Mouse (Mus musculus): ENCODE data around the gene Sergef. TPM values are rescaled to one million over a fixed set of nuclear protein-coding genes. Genes with fewer than 3 reads are reported as not detected.

Gene Sergef
- total and polyA plus RNA-seq, 2 experiments from 2014 or later = 41.8 to 48.0 TPM

- ATAC-seq (no peak), DNase-seq (ENCODE audit: low spot score) (no peak)
- WGBS = 57% methylated on average over 3 of the region's 3 CpGs
- Histone ChIP-seq H3K4me2 (ENCODE audit: low read depth, low read length) (peak overlapping the region; percentile 74), H3K36me3 (ENCODE audit: insufficient read depth, low read length) (no peaks in the 10 kb centered on the region), H3K9ac (replicated peaks; ENCODE audit: low read length) (no peak overlapping the region), H3K27ac (no peak overlapping the region), H3K4me3 (ENCODE audit: low read length) (peak overlapping the region; percentile 2; the same call in 1 of the 2 replicates), H3K27me3 (ENCODE audit: insufficient read depth, low read length) (no peaks in the 10 kb centered on the region), H3K4me1 (ENCODE audit: insufficient read depth, low read length) (peaks cover 34% of the 10 kb centered on the region; the same call in 1 of the 2 replicates), H3K9me3 (ENCODE audit: low read length) (no peaks in the 10 kb centered on the region)
- TF ChIP-seq CTCF (IDR thresholded peaks at IDR 0.05; ENCODE audit: low read depth) = no peak
Measured at GRCm38 (mm10) chr7:46401371-46402180, 238.0 kb downstream of the Sergef start.

GRCm38 (mm10) chr7:46400346-46400745 is 239.3 kb downstream of the Sergef start:
- peaks cover 34% of the 10 kb centered on the region; the same call in 1 of the 2 replicates for H3K4me1 ChIP-seq (ENCODE audit: insufficient read depth, low read length)
- H3K9me3 ChIP-seq (ENCODE audit: low read length) = no peaks in the 10 kb centered on the region
- no peaks in the 10 kb centered on the region for H3K36me3 ChIP-seq (ENCODE audit: insufficient read depth, low read length)
- peak overlapping the region; percentile 74 for H3K4me2 ChIP-seq (ENCODE audit: low read depth, low read length)
- WGBS = 33% methylated on average over 8 of the region's 8 CpGs
- no peak for TF ChIP-seq CTCF (IDR thresholded peaks at IDR 0.05; ENCODE audit: low read depth)
- H3K27ac ChIP-seq = no peak overlapping the region
- H3K27me3 ChIP-seq (ENCODE audit: insufficient read depth, low read length) = no peaks in the 10 kb centered on the region
- H3K9ac ChIP-seq (replicated peaks; ENCODE audit: low read length) = peak overlapping the region; percentile 35
- DNase-seq (ENCODE audit: low spot score) (peak; percentile 66), ATAC-seq (no peak)
- peak overlapping the region; percentile 81 for H3K4me3 ChIP-seq (ENCODE audit: low read length)

GRCm38 (mm10) chr7:46399676-46400075 is 239.9 kb downstream of the Sergef start:
- Histone ChIP-seq H3K4me2 (ENCODE audit: low read depth, low read length) (peak overlapping the region; percentile 74), H3K36me3 (ENCODE audit: insufficient read depth, low read length) (no peaks in the 10 kb centered on the region), H3K9ac (replicated peaks; ENCODE audit: low read length) (peak overlapping the region; percentile 35; the same call in 1 of the 2 replicates), H3K4me1 (ENCODE audit: insufficient read depth, low read length) (peaks cover 34% of the 10 kb centered on the region; the same call in 1 of the 2 replicates), H3K4me3 (ENCODE audit: low read length) (peak overlapping the region; percentile 81), H3K27me3 (ENCODE audit: insufficient read depth, low read length) (no peaks in the 10 kb centered on the region), H3K9me3 (ENCODE audit: low read length) (no peaks in the 10 kb centered on the region), H3K27ac (no peak overlapping the region)
- ATAC-seq (no peak), DNase-seq (ENCODE audit: low spot score) (no peak)
- no peak for TF ChIP-seq CTCF (IDR thresholded peaks at IDR 0.05; ENCODE audit: low read depth)
- WGBS = 73% methylated on average over 1 of the region's 1 CpGs

GRCm38 (mm10) chr7:46398612-46399011 is 241.0 kb downstream of the Sergef start:
- DNase-seq (ENCODE audit: low spot score) (no peak), ATAC-seq (no peak)
- Histone ChIP-seq H3K4me2 (ENCODE audit: low read depth, low read length) (peak overlapping the region; percentile 74), H3K9me3 (ENCODE audit: low read length) (no peaks in the 10 kb centered on the region), H3K27me3 (ENCODE audit: insufficient read depth, low read length) (no peaks in the 10 kb centered on the region), H3K36me3 (ENCODE audit: insufficient read depth, low read length) (no peaks in the 10 kb centered on the region), H3K4me1 (ENCODE audit: insufficient read depth, low read length) (peaks cover 32% of the 10 kb centered on the region), H3K27ac (no peak overlapping the region), H3K4me3 (ENCODE audit: low read length) (peak overlapping the region; percentile 81), H3K9ac (replicated peaks; ENCODE audit: low read length) (peak overlapping the region; percentile 94)
- no peak for TF ChIP-seq CTCF (IDR thresholded peaks at IDR 0.05; ENCODE audit: low read depth)
- 37% methylated on average over 4 of the region's 4 CpGs for WGBS

GRCm38 (mm10) chr7:46397732-46398333 is 241.8 kb downstream of the Sergef start:
- Histone ChIP-seq H3K27me3 (ENCODE audit: insufficient read depth, low read length) (no peaks in the 10 kb centered on the region), H3K27ac (peak overlapping the region; percentile 86; the same call in 1 of the 2 replicates), H3K4me2 (ENCODE audit: low read depth, low read length) (peak overlapping the region; percentile 74), H3K36me3 (ENCODE audit: insufficient read depth, low read length) (no peaks in the 10 kb centered on the region), H3K9ac (replicated peaks; ENCODE audit: low read length) (peak overlapping the region; percentile 94), H3K9me3 (ENCODE audit: low read length) (no peaks in the 10 kb centered on the region), H3K4me3 (ENCODE audit: low read length) (peak overlapping the region; percentile 81), H3K4me1 (ENCODE audit: insufficient read depth, low read length) (peaks cover 29% of the 10 kb centered on the region)
- ATAC-seq = no peak
- WGBS = 5% methylated on average over 70 of the region's 70 CpGs
- no peak for DNase-seq (ENCODE audit: low spot score)
- no peak for TF ChIP-seq CTCF (IDR thresholded peaks at IDR 0.05; ENCODE audit: low read depth)

- Histone ChIP-seq H3K4me3 (ENCODE audit: low read length) (peak overlapping the region; percentile 81), H3K9me3 (ENCODE audit: low read length) (no peaks in the 10 kb centered on the region), H3K27me3 (ENCODE audit: insufficient read depth, low read length) (no peaks in the 10 kb centered on the region), H3K4me1 (ENCODE audit: insufficient read depth, low read length) (peaks cover 29% of the 10 kb centered on the region), H3K27ac (peak overlapping the region; percentile 86), H3K36me3 (ENCODE audit: insufficient read depth, low read length) (no peaks in the 10 kb centered on the region), H3K9ac (replicated peaks; ENCODE audit: low read length) (peak overlapping the region; percentile 94), H3K4me2 (ENCODE audit: low read depth, low read length) (peak overlapping the region; percentile 74)
- WGBS = 1% methylated on average over 50 of the region's 64 CpGs
- peak; percentile 76 for DNase-seq (ENCODE audit: low spot score)
- ATAC-seq = peak; percentile 50
- peak; percentile 57 for TF ChIP-seq CTCF (IDR thresholded peaks at IDR 0.05; ENCODE audit: low read depth)
Measured at GRCm38 (mm10) chr7:46396928-46397731, 242.5 kb downstream of the Sergef start.
